Mouse (Mus musculus) cerebellum, adult 9-11 months (tissue): ENCODE data around the gene Mia2.
A peak's percentile ranks its signal among the peaks of the same experiment; 100 is the strongest.
"Not testable (repeated sequence)": the region's sequence is repeated elsewhere in the genome, so short reads cannot be mapped to it uniquely, and the experiment has no call there.

ENCODE experiments used
- DNase-seq: peaks from one replicate; pipeline ENCODE4 v3.0.0; 2022

The Mia2 gene

GRCm38 (mm10) chr12:59169935-59170334 lies 74.3 kb downstream of the Mia2 start:
- DNase-seq: no peak

- no peak for DNase-seq
These were observed 82.2 kb downstream of the Mia2 start for GRCm38 (mm10) chr12:59177814-59178213.

GRCm38 (mm10) chr12:59188086-59188682 lies 92.6 kb downstream of the Mia2 start:
- no peak for DNase-seq

GRCm38 (mm10) chr12:59193637-59194036 lies 98.0 kb downstream of the Mia2 start:
- DNase-seq: no peak

- DNase-seq: no peak
These were observed 98.9 kb downstream of the Mia2 start for GRCm38 (mm10) chr12:59194341-59195003.

GRCm38 (mm10) chr12:59195065-59195464 lies 99.5 kb downstream of the Mia2 start:
- no peak for DNase-seq

- peak; percentile 57 for DNase-seq
These were observed 100.3 kb downstream of the Mia2 start for GRCm38 (mm10) chr12:59195941-59196340.

GRCm38 (mm10) chr12:59198750-59199149 lies 103.2 kb downstream of the Mia2 start:
- DNase-seq: no peak

- DNase-seq: no peak
These were observed 103.8 kb downstream of the Mia2 start for GRCm38 (mm10) chr12:59199361-59199760.

- no peak for DNase-seq
These were observed 110.0 kb downstream of the Mia2 start for GRCm38 (mm10) chr12:59205571-59205970.

GRCm38 (mm10) chr12:59206208-59206999 lies 110.8 kb downstream of the Mia2 start:
- DNase-seq: no peak

GRCm38 (mm10) chr12:59207000-59207390 lies 111.4 kb downstream of the Mia2 start:
- DNase-seq: no peak

GRCm38 (mm10) chr12:59207814-59208213 lies 112.2 kb downstream of the Mia2 start:
- no peak for DNase-seq

GRCm38 (mm10) chr12:59216176-59216575 lies 120.6 kb downstream of the Mia2 start:
- no peak for DNase-seq

GRCm38 (mm10) chr12:59216676-59217266 lies 121.2 kb downstream of the Mia2 start:
- DNase-seq: no peak

- no peak for DNase-seq
These were observed 121.7 kb downstream of the Mia2 start for GRCm38 (mm10) chr12:59217331-59217730.

GRCm38 (mm10) chr12:59218640-59219321 lies 123.2 kb downstream of the Mia2 start:
- DNase-seq: peak; percentile 72

GRCm38 (mm10) chr12:59219325-59220225 lies 124.0 kb downstream of the Mia2 start, which contains the start of gene Fbxo33:
Gene Fbxo33 (minus strand): TSS chr12:59219725.
- peak; percentile 98 for DNase-seq

- no peak for DNase-seq
These were observed 132.8 kb downstream of the Mia2 start for GRCm38 (mm10) chr12:59228401-59228800.

- no peak for DNase-seq
These were observed 142.8 kb downstream of the Mia2 start for GRCm38 (mm10) chr12:59238434-59238833.

GRCm38 (mm10) chr12:59241031-59241430 lies 145.4 kb downstream of the Mia2 start:
- not testable (repeated sequence) for DNase-seq
